Mouse (Mus musculus): ENCODE results near the gene Meaf6.
A peak's percentile ranks its signal among the peaks of the same experiment; 100 is the strongest.

The Meaf6 gene

DNA sequence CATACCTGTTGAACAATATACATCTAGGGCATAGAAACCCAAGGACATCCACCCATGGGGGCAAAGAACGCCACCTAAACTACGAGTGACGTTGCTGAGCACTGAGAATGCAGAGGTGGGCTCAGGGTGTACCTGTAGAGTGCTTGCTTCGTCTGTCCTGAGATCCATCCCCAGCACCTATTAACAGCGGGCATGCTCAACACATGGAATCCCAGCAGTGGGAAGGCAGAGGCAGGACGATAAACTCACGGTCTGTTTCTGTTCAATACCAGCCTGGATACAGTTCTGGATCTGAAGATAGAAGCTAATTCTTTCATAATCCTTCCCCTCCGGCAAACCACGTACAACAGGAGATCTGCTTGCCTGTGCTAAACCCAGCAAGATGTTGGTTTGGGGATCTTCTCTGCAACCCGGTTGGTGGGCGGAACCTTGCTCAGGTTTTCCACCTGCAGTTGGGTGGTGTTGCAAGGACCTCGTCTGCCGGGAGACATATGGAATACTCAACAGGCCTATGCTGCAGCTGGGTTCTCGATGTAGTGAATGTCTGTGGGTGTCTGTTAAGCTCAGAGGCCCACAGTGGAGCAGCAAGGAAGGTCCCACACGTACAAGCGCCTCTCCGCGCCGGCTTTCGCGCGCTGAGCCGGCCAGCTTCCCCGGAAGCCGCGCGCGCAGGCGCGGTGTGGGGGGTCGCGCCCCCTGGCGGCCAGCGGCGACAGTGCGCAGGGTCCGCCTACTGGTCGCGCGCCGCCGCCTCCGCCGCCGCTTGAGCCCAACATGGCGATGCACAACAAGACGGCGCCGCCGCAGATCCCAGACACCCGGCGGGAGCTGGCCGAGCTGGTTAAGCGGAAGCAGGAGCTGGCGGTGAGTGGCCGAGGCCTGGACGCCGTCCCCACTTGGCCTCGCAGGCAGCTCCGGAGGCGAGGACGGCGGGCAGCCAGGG, at the start of gene Meaf6:
Gene Meaf6, plus strand, starts transcription at position 732 of the 943 bp plus-strand sequence.
- peak; percentile 91 for DNase-seq

DNA sequence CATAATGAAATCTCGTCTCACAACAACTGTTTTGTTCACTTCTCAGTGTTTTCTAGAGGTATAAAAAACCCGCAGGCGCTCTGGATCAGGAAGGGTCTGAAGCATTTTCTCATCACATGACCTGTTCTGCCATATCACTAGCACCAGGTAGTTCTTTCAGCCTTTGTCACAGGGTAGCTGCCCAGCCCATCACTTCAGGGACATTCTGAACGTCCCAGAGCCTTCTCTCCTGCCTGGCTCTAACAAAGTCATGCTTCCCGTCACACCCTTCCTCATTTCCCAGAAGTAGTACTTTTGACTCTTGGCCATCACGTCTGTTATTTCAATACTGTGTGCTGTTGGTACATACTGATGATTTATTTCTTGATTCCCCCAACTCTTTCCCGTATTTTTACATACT, 40.5 kb upstream of the Meaf6 start:
- DNase-seq: no peak

DNA sequence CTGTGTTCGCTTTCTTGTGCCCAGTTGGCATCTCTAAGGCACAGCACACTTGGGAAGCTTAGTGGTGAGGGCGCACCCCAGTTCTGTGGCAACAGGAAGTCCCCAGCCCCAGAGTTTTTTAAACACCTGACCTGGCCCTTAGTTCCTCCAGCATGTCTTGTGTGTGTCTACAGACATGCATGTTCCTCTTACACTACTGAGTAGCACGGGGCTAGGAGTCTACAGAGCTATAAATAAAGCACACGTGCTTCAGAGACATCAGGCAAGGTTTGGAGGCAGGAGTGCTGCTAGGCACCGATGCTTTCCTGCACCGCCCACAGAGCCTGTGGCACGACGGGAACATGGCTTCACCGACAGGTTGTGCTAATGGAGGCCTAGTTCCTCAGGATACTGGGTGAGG, 29.5 kb upstream of the Meaf6 start:
- DNase-seq: no peak

DNA sequence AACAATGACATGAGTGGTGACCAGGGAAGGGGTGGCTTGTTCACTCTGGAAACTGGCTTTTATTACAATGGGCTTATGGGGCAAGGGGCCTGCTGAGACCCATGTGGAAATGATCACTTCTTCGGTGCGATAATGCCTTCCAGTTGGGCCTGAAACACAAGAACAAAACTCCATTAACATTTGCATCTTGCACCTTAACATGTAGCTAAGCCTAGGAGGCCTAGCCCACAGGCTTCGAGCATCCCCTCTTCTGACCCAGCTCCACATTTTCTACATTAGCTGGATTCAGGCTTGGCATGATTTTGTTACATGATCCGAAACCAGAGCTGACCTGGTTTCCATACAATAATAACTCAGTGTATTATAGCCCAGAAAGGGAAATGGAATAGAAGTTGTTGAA, 28.5 kb upstream of the Meaf6 start:
- DNase-seq: no peak

DNA sequence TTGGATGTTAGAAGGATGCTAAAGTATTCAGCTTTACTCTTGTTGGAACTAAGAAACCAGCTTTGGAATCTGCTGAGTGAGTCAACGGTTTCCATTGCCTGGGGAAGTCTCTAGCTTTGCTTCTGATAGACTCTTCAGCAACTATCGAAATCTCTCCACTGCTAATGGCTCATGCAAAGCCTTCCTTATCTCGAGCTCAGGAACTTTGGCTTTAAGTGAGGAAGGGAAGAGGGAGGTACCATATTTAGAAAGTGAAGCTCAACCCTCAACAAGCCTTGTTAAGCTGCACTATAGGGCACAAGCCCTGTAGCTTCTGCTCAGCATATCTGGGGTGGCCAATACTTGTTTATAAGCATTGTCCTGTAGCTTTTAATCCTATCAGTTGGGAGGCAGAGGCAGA, 27.7 kb upstream of the Meaf6 start:
- DNase-seq: no peak

DNA sequence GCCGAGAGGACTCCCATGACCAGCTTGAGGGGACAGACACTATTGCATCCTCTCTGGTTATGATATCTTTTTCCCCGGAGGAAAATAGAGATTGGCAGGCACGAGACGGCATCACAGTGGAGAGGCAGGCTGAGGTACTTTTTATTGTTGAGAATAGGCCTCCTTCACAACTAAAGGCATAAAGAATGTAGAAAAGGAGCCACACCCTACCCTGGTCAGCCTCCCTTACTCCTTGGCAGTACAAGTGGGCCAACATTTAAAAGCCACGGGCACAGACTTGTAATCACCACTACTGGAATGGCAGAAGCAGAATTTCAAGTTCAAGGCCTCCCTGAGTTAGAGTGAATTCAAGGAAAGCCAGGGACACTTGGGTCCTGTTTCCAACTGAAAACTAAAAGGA, 26.9 kb upstream of the Meaf6 start:
- no peak for DNase-seq

DNA sequence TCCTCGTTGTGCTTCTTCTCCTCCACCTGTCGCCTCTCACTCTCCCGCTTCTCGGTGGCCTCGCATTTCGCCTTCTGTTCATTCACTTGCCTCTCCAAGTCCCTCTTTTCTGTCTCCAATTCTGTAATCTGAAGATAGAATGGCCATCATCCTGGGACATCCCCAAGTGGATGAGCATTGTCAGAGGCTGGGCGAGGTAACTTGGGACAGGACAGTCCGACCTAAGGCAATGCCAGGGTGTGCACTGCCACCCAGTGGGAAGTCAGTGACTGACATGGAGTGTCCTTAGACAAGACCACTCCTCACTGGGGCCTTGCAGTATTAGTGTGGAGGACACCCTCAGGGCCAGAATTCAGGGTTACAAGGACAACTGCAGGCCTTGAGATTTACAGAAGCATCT, 25.9 kb upstream of the Meaf6 start:
- DNase-seq: no peak

DNA sequence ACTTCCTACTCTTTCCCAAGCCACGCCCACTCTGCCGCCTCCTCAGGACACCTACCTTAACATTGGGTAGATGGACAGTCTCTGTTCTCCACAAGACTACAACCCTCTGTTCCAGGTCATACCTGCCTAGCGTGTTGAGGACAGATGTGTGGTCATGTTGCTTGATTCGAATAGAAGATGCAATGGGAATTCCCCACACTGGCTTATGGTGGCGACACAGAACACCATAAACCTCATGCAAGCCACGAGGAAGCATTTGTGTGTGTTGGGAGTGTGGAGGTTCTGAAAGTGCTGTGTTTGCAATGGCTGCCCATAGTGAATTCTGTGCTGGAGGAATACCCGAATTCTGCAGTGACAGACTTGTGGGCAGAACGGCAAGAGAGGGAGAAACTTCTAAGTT, 21.1 kb upstream of the Meaf6 start:
- no peak for DNase-seq

DNA sequence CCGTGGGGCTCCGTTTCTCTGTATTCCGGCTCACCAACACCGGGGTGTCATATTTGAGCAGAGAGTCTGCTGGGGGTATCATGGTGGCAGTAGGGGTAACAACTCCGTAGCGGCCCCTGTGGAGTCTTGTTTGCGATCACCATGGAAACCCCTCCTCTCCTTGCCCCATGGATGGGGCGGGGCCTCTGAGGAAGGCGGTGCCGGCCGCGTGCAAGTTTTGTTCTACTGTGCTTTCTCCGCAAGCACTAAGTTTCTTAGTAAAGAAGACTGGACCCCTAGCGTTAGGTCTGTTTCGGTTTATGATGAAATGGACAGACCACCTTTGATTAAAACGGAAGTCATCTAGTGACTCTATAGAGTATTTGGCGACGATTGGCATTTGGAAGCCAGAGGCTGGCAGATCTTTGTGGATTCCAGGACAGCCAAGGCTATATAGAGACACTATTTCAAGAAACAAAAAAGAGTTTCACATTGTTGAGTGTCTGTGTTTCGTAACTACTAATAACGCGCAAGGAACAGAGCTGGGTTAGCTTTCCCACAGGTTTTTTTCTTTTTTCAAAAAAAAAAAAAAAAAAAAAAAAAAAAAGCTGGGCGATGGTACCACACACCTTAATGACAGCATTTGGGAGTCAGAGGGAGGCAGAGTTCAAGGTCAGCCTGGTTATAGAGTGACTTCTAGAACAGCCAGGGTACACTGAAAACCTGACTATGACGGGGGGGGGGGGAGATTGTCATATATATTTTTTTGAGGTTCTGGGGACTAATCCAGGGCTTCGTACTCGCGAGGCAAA, 19.2 kb upstream of the Meaf6 start, which contains the start of gene Dnali1:
Gene Dnali1, minus strand, starts transcription at position 187 of the 791 bp plus-strand sequence.
- peak; percentile 53 for DNase-seq

DNA sequence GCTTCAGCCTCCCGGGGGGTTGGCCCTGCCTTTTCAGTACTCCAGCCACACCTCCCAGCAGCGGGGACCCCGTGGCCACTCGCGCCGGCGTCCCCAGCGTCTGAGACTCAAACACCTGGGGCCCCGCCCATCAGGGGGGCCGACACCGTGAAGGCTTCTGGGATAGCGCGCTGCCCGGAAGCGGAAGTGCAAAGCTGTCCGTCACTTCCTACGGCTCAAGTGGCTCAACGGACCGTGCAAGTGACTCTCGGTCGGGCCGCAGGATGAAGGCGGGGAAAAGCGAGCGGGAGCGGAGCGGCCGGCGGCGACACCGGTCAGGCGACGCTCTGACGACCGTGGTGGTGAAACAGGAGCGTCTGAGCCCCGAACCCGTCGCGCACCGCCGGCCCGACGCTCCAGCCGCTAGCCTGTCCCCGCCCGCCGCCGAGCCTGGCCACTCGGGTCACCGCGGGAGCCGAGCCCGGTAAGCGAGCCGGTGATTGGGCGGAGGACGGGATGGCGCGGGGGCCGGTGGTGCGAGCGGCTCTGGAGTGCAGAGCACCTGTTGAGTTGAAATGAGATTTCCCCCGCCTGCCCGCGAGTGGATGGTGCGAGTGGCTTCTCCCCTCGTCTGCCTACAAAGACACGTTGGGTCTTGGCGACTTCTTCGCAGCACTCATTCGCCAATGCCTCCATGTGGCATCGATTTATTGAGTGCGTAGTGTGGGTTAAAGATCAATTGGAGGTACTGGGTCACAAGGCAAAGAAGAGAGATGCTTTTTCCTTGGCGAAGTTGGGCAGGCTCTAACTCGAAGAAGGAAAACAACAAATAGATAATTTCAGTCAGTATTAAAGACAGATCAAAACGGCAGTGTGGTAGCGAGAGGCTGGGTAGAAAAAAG, 18.2 kb upstream of the Meaf6 start, which contains the start of gene Snip1:
Gene Snip1, plus strand, starts transcription at position 183 of the 881 bp plus-strand sequence.
- DNase-seq: peak; percentile 93

DNA sequence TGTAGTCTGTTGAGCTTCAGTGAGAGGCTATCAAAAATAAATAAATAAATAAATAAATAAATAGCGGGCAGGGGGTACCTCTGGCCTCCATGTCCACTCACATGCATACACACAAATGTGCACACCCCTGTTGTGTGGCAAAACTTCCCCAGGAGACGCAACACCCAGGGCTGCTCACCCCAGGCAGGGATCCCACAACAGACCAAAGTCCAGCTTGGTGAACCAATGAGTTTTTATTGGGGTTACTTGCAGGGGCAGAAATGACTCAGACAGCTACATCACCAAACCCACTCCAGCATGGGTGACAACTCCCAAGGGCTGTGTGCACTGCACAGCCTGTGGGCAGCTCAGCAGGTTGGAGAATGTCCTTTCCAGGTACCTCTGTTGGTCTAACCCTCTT, 7.2 kb upstream of the Meaf6 start:
- no peak for DNase-seq

DNA sequence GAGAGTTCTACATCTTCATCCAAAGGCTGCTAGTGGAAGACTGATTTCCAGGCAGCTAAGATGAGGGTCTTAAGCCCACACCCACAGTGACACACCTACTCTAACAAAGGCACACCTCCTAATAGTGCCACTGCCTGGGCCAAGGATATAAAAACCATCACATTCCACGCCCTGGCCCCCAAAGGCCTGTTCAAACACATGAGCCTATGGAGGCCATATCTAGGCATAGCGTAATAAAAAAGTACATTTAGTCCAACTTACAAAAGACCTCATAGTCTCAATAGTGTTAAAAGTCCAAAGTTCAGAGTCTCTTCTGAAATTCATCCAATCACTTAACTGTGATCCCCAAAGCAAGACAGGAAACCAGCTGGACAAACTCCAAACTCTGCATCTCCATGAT, 6.2 kb upstream of the Meaf6 start:
- DNase-seq: no peak

DNA sequence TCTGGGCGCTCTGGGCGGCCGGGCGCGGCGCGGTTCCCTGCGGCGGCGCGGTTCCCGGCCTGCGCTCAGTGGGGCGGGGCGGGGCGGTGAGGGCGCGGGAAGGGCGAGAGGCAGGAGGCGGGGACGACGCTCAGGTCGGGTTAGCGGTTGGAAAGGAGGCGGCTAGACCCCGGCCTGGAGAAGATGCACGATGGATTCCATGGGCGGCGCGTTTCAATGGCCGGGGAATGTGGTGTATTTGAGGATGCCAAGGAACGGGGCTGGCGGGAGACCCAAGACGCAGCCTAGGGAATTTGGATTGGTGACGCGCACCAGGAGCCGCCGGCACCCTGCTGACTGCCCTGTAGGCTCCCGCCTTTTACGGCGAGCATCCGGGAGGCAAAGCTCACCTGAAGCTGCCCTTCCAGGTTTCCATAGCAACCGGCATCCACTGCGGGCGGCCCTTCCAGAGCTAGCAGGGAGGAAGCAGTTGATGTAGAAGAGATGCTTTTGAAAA, 460 bp downstream of the Meaf6 start:
- DNase-seq: peak; percentile 75

DNA sequence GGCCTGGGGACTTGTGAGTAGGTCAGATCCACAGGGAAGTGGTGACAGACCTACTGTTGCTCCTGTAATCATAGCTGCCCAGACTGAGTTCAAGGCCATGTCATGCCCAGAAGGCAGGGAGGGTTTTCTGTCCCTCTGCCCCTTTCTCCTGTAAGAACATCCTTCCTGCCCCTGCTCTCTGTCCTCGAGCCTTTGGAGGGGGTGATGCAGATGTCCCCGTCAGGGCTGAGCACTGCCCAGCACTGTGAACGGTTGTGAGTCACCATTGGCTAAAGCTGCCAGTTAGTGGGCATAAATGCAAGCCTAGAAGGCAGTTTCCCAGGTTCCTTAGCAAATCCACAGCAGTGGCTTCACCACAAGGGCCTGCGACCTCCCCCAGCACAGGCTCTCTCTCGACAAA, 8.1 kb downstream of the Meaf6 start:
- DNase-seq: no peak

DNA sequence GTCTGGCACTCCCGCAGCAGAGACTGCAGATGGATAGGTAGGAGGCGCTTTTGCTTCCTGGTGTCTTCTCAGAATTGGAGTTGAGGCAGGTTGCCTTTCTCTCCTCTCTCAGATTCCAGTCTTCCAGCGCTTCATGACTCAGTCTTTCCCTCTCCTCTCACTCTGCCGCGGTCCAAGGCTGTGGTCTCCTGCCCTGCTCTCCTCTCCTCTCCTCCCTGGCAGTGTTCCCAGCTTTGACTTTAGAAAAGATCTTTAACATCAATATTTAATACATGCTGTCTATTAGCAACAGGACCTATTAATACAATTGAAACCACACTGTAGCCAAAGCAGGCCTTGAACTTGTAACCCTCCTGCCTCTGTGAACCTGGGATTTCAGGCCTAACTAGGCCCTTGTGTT, 11.1 kb downstream of the Meaf6 start:
- no peak for DNase-seq

DNA sequence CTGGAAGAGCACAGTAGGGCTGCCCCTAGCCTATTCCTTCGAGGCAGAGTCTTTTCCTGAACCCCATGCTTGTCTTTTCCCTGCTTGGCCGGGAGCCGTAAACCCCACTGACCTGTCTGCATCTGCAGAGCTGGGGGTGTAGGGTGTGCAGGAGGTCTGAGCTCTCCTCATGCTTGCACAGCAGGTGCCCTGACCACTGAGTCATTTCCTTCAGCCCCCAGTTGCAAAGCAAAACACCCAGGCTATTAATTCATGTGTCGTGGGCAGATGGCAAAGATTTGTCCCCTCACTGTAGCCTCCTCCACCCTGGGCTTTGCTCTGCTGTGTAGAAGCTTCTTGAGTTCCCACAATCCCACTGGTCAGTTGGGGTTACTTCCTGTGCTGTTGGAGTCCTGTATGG, 12.5 kb downstream of the Meaf6 start:
- DNase-seq: no peak

DNA sequence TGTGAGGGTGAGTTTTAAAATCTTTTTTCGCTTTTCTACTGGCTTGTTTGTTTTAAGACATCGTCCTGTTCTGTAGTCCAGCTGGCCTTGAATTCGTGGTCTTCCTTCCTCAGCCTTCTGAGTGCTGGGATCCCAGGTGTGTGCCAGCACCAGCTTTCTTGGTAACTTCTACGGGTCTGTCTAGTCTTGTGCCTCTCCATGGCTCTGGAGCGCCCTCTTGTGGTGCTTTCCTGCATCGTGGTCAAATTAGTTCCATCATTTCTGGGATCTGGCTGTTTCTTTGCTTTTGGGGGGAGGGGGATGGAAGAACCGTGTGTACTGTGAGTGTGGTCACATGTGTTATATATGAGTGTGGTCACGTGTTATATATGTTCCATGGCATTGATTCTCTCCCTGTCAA, 14.5 kb downstream of the Meaf6 start:
- DNase-seq: peak; percentile 83

DNA sequence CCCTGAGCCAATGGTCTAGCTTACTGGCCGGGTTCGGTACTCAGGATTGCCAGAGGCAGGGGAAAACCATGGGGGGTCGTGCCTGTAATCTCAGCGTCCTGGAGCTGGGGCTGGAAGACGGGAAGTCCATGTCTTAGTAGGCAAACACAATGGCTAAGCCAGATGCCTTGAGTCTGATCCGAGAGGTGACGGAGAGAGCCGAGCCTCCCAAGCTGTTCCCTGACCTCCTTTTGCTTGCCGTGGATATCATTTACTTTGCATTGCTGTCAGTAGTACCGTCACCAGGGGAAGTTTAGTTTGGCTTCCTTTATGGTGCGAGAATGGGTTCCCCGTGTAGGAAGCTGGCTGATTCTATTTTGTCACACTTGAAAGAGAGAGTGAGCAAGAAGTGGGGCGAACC, 16.4 kb downstream of the Meaf6 start:
- no peak for DNase-seq

DNA sequence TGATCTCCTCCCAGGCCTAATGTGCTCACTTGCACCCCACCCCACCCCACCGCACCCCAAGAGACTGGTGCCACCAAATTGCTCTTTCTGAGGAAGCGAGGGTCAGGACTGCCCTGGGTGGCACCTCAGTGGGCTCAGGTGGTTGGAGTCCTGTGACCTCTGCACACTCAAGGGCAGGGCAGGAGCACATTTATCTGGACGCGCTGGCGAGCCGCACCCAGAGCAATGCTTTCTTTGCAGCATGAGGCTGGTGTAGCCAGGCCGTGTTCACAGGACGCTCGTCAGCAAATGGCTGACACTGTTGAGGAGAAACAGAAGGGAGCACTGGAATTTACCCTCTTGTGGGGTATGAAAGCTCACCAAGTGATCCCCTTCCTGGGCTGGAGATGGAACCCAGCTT, 20.4 kb downstream of the Meaf6 start:
- no peak for DNase-seq

DNA sequence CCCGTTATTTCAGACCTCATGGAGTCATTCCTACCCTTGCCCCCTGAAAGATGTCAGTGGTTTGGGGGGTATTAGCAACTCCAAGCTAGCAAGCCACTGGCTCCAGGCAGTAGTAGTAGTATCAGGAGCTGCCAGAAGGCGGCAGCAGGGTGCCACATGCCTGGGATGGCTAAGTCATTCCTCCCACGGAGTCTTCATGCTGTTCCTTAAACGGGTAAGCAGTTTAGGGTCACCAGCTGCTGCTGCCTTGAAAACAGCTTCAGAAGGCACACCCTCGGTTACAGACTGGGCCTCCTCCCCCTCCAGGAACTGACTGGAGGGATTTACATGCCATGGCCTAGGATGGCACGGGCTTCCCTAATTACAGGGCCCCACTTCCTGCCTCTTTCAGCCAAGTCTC, 29.7 kb downstream of the Meaf6 start:
- DNase-seq: peak; percentile 79

DNA sequence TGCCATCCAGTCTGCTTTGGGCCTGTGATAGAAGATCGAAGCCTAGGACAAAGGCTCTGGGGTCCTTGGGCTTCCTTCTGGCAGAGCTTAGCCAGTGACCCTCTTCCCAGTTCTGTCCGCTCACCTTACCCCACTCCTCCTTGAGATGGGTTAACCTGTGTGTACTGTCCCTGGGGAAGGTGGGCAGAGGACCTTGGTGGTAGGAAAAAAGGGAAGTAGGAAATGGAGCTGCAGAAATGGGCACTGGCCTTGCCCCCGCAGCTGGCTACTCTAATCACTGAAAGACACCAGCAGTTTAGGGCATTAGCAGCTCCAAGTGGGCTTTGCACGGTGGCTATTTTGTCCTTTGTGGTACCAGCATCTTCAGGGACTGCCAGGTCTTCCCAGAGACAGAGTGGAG, 30.1 kb downstream of the Meaf6 start:
- DNase-seq: no peak

DNA sequence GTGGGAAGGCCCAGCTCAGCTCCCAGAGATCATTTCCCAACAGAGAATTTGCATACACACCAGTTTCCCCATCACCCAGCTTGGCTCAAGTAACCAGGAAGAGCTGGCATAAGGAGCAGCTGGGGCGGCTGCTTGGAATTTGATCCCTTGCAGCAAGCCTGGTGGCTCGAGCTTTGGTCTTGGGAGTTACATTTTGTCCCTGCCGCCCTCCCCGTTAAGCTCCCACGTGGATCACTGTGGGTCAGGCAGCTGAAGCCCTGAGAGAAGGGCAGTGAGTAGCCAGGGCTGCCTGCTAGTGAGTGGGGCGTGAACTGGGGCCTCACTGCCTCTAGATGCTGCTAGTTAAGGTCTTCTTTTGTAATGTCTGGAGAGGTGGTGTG, 30.8 kb downstream of the Meaf6 start:
- no peak for DNase-seq

All from cerebellum, adult 9-10 months (tissue).